Mouse (Mus musculus) liver, adult 2 months (tissue): ENCODE data around the gene Pou6f2.

Experiments
- CTCF ChIP-seq: fragments of 200-500 bp; IDR thresholded peaks from 2 replicates; pipeline ENCODE4 v1.5.1; 2011; ENCODE audit warnings: low read depth, low read length, control low read depth
- POLR2A ChIP-seq: fragments of 200-500 bp; IDR thresholded peaks from 2 replicates; pipeline ENCODE4 v1.6.1; 2011; ENCODE audit warnings: low read length, control low read depth; ENCODE audit not compliant: insufficient read depth; ENCODE audit errors: extremely low read depth

GRCm38 (mm10) chr13:18281084-18281483 is 116.4 kb downstream of the Pou6f2 start:
- TF ChIP-seq CTCF (no peak), POLR2A (no peak)
